Mouse (Mus musculus): ENCODE results near the gene Awat1. TPM values are rescaled to one million over a fixed set of nuclear protein-coding genes. Genes with fewer than 3 reads are reported as not detected.

Gene Awat1
- total RNA-seq (2022) = not detected

DNA sequence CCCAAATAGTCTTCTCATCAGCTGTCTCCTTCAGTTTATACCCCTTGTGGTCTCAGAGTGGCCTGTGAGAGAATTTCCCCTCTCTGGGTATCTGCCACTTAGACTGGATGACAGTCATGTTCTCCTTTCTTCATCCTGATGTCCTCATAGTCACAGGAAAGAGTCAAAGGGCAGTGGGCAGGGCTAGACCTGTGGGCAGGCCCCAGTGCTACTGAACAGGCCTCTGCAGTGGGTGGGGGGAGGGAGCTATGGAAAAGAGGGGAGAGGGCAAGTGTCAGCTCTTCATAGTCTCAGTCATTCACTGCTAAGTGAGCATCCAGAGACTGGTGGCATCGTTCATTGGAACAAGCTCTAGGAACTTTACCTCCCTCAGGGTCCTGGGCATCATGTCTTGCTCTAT lies at the start of gene Awat1:
TSS of gene Awat1 (plus strand) at position 301 of the 400 bp plus-strand sequence.
- DNase-seq = no peak

DNA sequence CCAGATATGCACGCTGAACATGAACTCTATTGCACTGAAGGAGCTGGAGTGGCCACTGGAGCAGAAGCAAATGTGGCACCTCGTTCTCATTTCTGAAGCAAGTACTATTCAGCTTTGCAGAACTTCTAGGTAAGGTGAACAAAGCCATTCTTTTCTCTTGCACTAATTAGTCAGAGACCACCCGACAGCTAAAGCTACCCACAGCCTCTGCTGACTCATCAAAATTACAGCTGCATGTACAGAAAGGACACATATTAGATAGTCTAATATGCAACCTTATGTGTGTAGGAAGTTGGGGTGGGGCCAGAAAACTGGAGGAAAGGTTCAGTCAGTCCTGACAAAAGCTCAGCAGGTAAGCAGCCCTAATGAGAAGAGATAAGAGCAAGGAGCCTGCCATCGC lies 47.6 kb upstream of the Awat1 start, which contains the start of gene Dgat2l6:
TSS of gene Dgat2l6 (plus strand) at position 368 of the 400 bp plus-strand sequence.
- DNase-seq = no peak

DNA sequence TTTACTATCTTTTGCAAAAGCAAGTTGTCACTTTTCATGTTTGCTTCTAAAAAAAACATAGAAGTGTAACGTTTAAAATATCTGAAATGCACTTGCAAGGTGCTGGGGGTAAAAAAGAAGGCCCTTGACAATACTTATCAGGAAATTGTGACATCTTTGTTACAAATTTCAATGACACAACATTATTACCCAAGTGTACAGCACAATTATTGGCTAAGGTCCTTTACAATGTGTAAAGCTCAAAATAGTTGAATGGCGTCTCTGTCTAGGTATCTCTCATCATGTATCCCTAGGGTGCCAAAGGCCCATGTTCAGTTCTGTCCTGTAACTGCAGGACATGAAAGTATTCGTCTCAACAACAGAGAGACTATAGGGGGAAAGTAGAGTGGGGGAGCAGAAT lies 16.0 kb upstream of the Awat1 start:
- DNase-seq = no peak

DNA sequence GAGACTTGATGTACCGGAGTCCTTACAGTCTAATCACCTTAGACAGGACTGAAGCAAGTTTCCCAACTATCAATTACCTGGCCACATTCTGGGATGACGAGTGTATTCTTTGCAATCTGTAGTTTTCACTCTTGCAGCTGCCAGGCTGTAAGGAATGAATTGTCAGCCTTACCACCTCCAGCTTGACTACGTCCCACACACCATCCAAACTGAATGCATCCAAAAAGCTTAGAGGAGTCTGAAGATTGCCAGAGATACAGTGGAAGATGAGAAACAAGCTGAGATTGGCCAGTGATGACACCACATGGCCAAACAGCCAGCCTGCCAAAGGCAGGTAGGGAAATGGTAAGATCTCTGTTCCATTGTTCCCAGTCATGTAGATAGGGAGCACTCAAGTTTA lies 6.4 kb upstream of the Awat1 start:
- DNase-seq = no peak

DNA sequence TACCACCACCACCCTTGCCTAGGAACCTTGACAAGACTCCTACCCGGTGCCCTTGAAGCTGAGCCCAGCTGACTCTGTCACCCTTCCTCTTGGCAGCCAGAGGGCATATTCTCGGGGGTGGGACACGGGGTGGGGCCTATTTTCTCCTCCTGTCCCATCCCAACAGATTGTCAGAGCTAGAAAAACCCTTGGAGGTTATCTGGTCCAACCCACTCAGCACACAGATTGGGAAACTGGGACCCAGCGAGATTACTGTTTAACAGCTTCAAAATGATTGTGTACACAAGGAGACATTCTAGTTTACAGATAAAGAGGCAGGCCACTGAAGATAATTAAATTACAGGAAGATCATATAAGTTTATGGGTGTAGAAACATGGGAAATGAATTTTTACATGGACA lies 22.7 kb downstream of the Awat1 start, which contains the start of gene P2ry4:
TSS of gene P2ry4 (minus strand) at position 79 of the 400 bp plus-strand sequence.
- DNase-seq = no peak

DNA sequence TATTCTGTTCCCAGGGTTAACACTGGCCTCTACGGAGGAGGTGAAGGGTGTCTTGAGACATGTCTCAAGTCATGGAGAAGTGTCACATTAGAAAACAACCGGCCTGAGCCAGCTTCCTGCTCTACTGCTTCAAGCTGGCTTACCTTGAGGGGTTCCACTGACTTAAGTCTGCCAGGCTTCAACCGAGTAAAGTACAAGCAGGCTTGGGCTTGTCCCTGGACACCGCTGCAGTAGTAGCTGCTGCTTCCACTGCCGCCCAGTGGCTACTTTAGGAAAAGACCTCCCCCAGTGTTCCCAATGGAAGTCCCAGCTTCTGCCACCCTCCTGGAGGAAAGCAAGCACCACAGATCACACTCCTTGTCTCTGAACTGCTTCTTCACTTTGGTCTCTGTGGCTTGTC lies 25.4 kb downstream of the Awat1 start:
- DNase-seq = peak; percentile 3

DNA sequence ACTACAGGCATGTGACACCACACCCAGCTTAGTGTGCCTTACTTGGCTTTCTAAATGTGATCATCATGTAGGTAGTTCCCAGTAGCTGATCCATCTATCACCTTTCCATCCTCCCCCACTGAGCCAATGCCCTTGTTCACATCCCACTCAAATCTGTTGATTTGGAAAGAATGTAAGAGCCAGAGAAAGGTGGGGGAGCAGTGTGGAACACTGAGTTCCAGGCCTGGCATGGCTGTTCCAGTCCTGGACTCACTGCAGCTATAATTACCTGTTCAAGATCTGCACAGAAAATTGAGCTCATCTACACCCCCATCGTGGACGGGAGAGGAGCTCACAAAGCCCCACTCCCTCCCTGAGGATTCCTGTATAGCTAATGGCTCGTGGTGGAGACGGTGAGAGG lies 27.7 kb downstream of the Awat1 start:
- DNase-seq = no peak

DNA sequence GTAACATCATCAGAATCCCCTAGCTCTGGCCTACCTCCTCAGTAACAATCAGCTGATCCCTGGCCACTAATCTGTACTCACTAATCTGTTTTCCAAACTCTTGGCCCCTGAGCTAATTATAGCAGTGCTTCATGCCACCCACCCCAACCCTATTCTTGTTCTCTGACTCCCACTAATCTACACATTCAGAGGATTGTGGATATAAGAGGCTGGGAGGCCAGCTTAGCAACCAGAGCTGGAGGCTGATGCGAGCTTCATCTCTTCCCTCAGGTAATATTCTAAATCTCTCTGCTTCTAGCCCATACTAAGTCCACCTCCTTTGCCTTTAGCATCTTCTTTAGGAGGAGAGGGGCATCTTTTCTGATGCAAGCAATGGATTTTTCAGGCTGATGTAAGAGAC lies 33.3 kb downstream of the Awat1 start, which contains the start of gene Arr3:
TSS of gene Arr3 (plus strand) at position 184 of the 400 bp plus-strand sequence.
- no peak for DNase-seq

DNA sequence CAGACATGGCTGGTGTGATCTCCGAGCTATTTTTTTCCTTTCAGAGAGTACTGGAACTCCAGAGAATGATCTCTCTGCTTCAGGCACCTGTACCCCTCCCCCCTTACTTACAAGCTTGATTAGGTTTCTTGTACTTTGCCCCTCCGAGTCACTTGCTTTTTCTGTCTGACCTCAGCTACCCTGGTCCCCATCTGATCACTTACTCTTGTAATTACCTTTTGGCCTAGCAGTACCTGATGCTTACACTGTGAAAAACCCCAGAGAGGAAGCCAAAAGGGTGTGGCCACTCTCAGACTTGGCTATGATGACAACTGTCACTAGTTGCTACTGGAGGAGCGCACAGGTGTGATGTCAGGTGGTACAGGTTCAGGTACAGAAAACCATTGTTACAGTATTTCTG lies 46.4 kb downstream of the Awat1 start:
- no peak for DNase-seq

DNA sequence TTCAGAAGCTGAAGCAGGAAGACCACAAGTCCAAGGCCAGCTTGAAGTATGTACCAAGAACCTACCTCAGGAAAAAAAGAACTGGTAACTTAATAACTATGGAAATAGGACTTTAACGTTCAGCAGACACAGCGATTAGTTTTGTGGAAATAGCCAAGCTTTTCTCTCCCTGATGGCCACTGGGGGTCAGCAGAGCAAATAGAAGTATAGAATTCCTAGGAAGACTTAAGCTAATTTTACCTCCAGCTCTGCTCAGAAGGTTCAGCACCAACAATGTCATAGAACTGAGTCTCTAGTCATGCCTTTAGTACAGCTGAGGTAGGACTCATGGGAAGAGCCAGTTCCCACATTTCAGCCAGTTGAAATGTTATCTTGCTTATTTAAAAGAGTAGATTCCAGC lies 49.3 kb downstream of the Awat1 start:
- no peak for DNase-seq

DNA sequence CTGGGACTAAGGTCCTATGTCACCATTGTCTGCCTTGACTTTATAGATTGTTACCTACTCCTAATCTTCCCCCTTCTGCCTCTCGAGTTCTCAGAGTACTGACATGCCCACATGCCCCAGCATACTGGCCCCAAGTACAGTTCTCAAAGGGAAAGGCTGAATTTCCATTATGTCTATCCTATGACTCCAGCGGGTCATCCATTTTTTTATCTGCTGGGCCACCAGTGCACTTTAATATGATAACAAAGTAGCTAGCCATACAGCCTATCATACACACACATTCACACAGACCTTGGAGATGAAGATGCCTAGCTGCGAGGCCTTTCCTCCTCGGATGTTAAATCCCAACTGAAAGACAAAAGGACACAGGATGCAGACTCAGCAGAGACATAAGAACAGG lies 52.2 kb downstream of the Awat1 start:
- no peak for DNase-seq

DNA sequence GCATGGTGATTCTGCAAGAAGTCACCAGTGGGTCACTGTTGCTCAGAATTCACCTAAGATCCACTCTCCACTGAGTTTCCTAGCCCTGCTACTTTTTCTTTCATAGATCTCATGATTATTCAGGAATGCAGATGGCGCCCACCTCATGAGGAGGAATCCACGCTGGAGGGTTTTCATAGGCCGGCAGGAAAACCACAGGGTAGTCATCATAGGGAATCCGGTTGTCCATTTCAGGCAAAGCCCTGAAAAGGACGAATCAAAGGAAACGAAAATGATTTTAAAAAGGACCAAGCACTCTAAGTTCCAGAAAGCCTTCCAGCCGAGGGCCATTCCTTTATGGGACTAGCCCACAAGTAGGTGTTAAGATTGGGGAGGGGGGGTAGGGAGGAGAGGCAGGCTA lies 53.1 kb downstream of the Awat1 start:
- DNase-seq = no peak

DNA sequence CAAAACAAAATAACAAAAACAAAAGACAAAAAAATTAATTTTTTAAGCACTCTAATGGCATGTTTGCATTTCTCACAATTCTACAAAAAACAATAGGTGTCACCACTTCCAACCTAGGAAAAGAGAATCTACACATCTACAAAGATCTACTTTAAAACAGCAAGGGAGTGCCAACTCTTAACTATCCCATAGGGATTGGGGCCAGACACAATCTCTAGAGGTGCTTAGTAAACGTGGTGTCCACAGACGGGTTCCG lies 53.4 kb downstream of the Awat1 start, which contains the start of gene Kif4:
TSS of gene Kif4 (plus strand) at position 192 of the 256 bp plus-strand sequence.
- DNase-seq = no peak

DNA sequence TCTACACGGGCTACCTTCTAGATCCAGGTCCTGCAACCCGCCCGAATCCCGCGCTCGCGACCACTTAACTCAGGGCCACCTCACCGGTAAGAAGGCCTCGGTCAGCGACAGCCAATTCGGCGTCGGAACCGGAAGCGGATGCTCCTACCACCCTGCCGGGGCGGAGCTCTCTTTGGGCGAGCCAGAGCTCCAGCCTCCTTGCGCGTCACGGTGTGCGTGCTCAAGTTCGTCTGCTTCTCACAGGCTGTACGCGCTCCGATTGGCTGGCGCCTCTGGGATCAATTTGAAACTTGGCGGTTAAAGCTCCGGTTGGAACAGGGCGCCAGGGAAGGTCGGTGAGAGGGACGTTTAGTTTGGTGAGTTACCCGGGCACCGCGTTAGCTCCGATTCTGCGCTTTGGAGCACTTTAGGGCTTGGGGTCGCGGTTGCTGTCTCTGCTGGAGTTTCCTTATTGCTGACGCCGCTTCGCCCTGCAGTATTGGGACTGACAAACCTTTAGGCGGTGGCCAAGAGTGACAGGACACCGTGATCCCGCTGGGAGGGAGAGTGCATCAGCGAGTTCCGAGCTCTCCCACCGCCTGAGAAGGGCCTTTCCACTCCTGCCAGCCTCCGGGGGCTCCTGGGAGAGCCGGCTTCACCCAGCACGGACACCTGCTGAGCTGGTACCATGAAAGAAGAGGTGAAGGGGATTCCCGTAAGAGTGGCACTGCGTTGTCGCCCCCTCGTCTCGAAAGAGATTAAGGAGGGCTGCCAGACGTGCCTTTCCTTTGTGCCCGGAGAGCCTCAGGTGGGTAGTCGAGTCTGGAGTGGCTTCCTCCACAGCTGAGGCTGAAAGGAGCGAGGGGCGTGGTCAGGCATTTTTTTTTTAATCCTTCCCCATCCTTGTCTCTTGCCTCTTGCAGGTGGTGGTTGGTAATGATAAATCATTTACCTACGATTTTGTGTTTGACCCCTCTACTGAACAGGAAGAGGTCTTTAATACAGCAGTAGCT lies 54.0 kb downstream of the Awat1 start, which contains the start of gene Pdzd11:
TSS of gene Pdzd11 (minus strand) at position 767 of the 992 bp plus-strand sequence.
- peak; percentile 88 for DNase-seq

Other genes with a start within 250 kb of the Awat1 start
- gene Otud6a, start 143.2 kb upstream of the Awat1 start, total RNA-seq (2022) = not detected
- gene Awat2, start 129.5 kb upstream of the Awat1 start, total RNA-seq (2022) = 1 to 10 TPM in 1 of 4 experiments, under 1 TPM in 3; 0.58 to 1.6 (median 0.64) TPM
- 10 to 100 TPM; 59.0 to 75.8 (median 66.5) TPM for gene Igbp1, start 78.0 kb upstream of the Awat1 start, total RNA-seq (2022)
- not detected for gene Dgat2l6, start 47.4 kb upstream of the Awat1 start, total RNA-seq (2022)
- under 1 TPM in 2 of 4 experiments, not detected in 2; 0.05 to 0.07 TPM for gene P2ry4, start 22.6 kb downstream of the Awat1 start, total RNA-seq (2022)
- not detected for gene Arr3, start 33.2 kb downstream of the Awat1 start, total RNA-seq (2022)
- 1 to 10 TPM in 1 of 4 experiments, under 1 TPM in 3; 0.55 to 1.0 (median 0.87) TPM for gene Kif4, start 53.5 kb downstream of the Awat1 start, total RNA-seq (2022)
- 10 to 100 TPM; 45.6 to 56.9 (median 47.4) TPM for gene Pdzd11, start 54.3 kb downstream of the Awat1 start, total RNA-seq (2022)
- gene Gdpd2, start 157.6 kb downstream of the Awat1 start, total RNA-seq (2022) = under 1 TPM in 2 of 4 experiments, not detected in 2; 0.15 to 0.24 TPM
- 10 to 100 TPM; 41.6 to 82.2 (median 57.2) TPM for gene Dlg3, start 195.5 kb downstream of the Awat1 start, total RNA-seq (2022)

Data from adrenal gland, adult 8-10 months (tissue).